Mouse (Mus musculus) 416B (cell line): ENCODE results near the gene Trhr2.
A peak's percentile ranks its signal among the peaks of the same experiment; 100 is the strongest.

ENCODE experiments used
- DNase-seq: peaks from one replicate; pipeline ENCODE4 v3.0.0; 2011; ENCODE audit warnings: low read depth

Gene Trhr2

DNA sequence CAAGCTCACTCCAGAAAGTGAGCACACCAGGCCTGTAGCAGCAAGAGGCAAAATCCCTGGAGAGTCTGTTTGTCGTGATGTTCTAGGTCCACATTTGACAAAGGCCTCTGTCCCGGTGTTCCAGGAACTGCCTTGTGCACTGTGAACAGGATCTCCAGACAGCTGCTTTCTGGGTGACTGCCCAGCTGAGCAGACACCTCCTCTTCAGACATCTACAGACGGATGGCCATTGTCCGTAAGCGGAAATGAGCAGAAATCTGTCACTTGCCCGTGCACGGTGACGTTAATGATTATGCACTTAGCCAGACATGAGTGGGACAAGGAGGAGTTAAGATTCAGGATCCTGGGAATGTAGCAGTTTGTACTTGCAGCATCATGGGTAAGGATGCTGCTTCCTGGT is 6.4 kb downstream of the Trhr2 start:
- no peak for DNase-seq

- peak; percentile 25 for DNase-seq
Observed at GRCm38 (mm10) chr8:122350309-122351089, 10.0 kb downstream of the Trhr2 start.

DNA sequence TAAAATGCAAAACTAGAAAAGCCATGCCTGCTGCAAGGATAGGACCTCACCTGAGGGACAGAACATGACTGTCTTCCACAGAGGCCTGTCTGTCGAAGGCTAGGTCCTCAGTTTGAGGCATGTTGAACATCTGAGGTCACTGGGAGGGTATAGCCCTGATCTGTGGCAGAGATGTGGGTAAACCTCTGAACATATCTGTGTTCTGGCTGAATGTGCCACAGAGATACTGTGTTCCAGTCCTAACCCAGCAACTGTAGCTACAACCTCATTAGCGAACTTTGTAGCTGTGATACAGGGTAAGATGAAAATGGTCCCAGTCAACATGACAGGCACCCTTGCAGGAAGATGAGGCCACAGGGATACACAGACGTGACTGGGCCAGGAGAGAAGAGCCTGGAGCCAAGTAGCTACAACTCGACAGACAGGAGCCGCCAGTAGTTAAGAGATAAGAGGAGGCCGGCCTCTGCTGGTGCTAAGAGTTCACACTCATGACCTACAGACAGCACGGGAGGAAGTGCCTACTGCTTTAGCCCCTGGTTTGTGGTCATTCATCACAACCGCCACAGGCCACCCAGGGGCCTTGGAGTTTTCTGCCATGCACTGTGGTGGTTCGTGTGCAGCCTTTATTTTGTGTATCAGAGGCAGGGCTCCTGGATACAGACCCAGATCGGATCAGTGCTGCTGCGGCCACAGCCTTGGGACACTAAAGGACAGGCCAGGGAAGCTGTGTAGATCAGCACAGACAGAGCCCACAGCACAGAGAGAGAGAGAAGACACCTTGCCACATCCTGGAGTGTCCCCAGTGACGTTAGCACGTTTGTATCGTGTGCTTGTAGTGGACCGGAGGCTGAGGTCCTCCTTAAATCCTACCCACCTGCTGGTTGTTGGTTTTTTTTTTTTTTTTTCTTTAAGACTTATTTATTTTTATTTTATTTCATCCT is 10.9 kb downstream of the Trhr2 start:
- DNase-seq: peak; percentile 97

DNA sequence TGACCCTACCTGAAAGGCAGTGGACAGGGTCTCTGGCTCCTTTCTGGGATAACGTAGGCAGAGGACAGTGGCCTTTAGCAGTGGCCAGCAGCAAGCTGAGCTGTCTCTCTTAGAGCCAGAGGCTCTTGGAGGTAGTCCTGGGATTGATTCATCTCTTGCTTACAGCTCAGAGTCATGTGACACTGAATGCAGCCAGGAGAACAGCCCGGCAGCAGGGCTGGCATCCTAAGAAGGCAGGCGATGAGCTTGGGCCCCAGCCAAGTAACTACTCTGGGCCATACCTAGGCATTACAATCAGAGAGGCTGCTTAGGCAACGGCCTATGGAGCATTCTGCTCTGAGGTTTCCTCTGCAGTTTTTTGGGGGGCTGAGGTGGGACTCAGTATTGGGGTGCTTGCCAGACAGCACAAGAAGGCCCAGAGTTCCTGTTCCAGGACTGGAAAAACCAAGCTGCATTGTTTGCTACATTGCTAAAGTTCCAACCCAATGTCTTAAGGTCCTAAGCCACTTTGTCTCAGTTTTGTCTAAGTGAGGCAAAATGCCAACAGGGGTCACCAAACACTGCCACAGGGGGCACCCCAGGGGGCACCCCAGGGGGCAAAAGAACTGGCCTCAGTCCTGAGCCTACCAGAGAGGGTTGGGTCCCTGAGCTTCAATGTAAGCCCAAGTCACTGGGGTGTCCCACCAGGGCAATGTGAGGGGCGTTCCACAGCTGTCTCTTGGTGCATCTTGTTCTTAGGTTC is 12.6 kb downstream of the Trhr2 start:
- DNase-seq: no peak

- DNase-seq: peak; percentile 67
Observed at GRCm38 (mm10) chr8:122345181-122346095, 15.1 kb downstream of the Trhr2 start.

- no peak for DNase-seq
Observed at GRCm38 (mm10) chr8:122344219-122344618, 16.3 kb downstream of the Trhr2 start.

DNA sequence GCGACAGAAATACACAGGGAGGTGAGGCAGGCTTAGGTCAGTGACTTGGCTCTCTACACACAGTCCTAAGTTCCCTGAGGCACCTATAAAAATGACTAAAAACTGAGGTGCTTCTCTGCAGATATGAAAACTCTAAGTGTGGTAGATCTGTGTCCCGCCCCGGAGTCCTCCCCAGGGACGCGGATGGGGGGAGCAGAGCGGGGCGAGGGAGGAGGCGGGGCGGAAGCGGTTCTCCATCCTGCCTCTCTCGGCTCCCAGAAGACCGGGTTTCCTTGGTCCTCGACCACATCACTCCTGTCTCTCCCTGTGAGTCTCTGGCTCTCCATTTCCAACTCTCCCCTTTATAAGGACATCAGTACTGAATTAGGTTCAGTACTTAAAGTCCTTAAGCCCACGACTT is 16.8 kb downstream of the Trhr2 start:
- DNase-seq: no peak

DNA sequence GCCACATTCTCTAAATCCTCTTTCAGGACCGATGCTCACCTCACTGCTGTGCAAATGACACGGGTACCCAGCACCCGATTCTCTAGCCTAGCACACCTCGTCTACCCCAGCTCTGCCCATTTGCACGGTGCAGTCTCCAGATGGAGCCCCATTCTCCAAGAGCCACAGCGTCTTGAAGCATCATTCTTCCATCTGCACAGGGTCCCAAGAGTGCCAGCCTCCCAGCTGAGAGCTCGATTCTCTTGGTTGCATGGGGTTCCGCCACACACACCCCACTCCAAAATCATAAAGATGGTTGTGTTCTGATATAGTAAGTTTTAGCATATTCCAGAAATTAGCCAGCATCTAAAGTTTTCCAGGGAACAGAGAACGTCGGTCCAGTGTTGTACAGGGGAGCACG is 17.2 kb downstream of the Trhr2 start:
- DNase-seq: no peak

GRCm38 (mm10) chr8:122342806-122343209 is 17.7 kb downstream of the Trhr2 start:
- DNase-seq: peak; percentile 82

GRCm38 (mm10) chr8:122342362-122342761 is 18.2 kb downstream of the Trhr2 start:
- no peak for DNase-seq

DNA sequence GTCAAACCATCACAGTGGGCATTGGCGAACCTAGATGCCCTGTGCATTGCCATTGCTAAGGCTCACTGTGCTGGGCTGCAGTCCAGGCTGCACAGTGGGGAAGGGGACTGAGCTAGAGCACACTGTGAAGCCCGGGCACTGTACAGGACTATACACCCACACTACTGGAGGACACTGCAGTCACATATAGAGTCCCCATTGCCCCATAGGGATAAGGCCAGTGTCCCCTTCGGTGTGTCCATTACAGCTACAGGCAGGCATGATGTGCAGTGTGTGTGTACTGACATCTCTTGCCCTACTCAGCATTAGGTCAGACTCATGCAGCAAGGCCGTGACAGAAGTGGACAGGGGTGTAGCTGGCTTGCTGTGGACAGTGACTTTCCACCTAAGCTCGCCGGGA is 18.8 kb downstream of the Trhr2 start:
- DNase-seq: no peak

GRCm38 (mm10) chr8:122340761-122341160 is 19.8 kb downstream of the Trhr2 start:
- DNase-seq: no peak

GRCm38 (mm10) chr8:122338852-122339251 is 21.7 kb downstream of the Trhr2 start:
- no peak for DNase-seq

- DNase-seq: no peak
Observed at GRCm38 (mm10) chr8:122336251-122336910, 24.2 kb downstream of the Trhr2 start.

GRCm38 (mm10) chr8:122335638-122336250 is 24.8 kb downstream of the Trhr2 start:
- DNase-seq: no peak

DNA sequence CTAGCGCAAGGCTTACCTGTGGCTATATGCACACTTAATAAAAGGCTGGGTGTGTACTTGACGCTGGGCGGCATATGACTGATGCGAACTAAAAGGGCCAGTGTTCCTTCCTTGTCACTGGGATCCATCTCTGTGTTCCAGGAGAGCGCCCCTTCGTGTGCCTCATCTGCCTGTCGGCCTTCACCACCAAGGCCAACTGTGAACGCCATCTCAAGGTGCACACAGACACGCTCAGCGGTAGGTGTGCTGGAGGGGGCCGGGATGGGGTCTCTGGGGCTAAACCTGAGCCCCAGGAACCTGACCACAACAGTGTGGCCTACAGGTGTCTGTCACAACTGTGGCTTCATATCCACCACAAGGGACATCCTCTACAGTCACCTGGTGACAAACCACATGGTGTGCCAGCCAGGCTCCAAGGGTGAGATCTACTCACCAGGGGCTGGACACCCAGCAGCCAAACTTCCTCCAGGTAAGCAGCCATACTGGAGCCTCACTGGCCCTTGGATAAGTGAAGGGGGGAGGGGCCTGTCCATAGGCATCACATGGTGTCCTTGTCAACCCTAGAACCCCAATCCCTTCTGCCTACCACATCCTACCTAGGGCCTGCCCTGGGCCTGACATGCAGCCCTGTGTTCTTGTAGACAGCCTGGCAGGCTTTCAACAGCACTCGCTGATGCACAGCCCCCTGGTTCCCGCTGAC is 25.6 kb downstream of the Trhr2 start:
- DNase-seq: no peak

DNA sequence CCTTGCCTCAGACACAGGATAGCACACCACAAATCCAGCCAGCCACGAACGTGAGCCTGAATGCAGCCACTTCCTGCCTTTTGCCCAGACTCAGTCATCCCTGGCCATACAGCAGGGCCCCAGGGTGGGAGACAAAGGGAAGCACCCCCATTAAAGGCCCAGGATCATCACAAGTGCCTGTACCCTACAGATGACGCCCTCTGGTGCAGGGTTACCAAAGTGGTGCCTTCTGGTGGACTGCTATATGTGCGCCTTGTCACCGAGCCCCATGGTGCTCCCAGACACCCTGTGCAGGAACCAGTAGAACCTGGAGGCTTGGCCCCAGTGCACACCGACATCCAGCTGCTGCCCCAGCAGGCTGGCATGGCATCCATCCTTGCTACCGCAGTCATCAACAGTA is 27.0 kb downstream of the Trhr2 start:
- no peak for DNase-seq

GRCm38 (mm10) chr8:122332753-122333506 is 27.6 kb downstream of the Trhr2 start:
- DNase-seq: peak; percentile 80

DNA sequence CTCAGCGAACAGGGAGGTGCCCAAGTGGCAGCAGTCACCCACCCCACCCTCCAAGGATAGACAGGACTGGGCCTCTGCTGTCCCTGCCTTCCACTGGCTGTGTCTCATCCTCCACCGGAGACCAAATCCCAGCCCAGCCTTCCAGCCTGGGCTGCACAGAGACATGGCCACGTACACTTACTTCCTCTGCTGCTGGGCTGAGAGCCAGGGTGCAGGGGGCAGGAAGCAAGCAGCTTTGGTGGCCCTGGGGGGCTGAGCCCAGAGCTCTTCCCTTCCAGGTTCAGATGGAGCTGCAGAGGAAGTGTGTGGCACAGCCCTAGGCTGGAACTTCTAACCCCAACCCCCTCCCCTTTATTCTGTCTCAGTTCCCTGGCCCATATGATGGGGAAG is 29.4 kb downstream of the Trhr2 start:
- peak; percentile 81 for DNase-seq
